Mouse (Mus musculus) C2C12 (cell line): ENCODE results near the gene Gm853.

ENCODE experiments used
- CTCF ChIP-seq: IDR thresholded peaks from one replicate; pipeline ENCODE4 v1.5.1; 2011; ENCODE audit not compliant: control insufficient read depth, insufficient read depth, insufficient read length
- MAX ChIP-seq: IDR thresholded peaks from one replicate; pipeline ENCODE4 v1.6.1; 2011; ENCODE audit warnings: mild to moderate bottlenecking, control low read depth
- USF1 ChIP-seq: IDR thresholded peaks from one replicate; pipeline ENCODE4 v1.6.1; 2011; ENCODE audit warnings: low read depth, mild to moderate bottlenecking, control low read depth, moderate library complexity

DNA sequence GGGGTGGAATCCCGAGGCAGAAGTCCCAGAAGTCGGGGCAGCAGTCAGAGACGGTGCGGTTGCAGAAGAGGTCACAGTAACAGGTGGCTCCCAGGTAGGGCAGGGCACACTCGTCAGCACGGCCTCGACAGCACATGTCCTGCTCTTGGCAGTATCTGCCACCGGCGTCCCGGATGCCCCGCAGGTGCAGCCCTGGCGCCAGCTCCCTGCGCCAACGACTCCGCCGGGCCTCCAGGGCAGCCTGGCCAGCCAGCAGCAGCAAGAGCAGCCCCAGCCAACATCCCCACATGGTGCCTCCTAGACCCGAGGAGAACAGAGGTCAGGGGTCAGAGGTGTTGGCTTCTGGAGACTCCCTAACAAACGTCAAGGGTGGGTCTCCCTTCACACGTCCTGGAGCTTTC lies 48.3 kb downstream of the Gm853 start:
- no peak for TF ChIP-seq CTCF
- TF ChIP-seq USF1, result no peak
- no peak for TF ChIP-seq MAX
